Mouse (Mus musculus) common myeloid progenitor, adult 5-6 weeks (primary cell): ENCODE data around the gene Vps36. TPM values are rescaled to one million over a fixed set of nuclear protein-coding genes. Genes with fewer than 3 reads are reported as not detected.

Experiments used
- total RNA-seq: library from RNA; stranded (forward); fragments of 200-1000, 187-1606 nt; gene quantifications from 2 replicates; pipeline ENCODE4 v1.2.3, GENCODE M21; 2017

Vps36 gene
- total RNA-seq, 1 experiment from 2014 or later, result 43.4 TPM

Other genes starting within 250 kb of the Vps36 start
- gene Defb13, start 246.0 kb upstream of the Vps36 start, total RNA-seq, result not detected in 2 replicates
- gene Fam90a1a, start 234.1 kb upstream of the Vps36 start, total RNA-seq, result not detected in 2 replicates
- gene Ccdc70, start 223.0 kb upstream of the Vps36 start, total RNA-seq, result not detected in 2 replicates
- gene Atp7b, start 132.5 kb upstream of the Vps36 start, total RNA-seq, result 6.8 and 10.3 TPM in 2 replicates
- 10.0 and 14.1 TPM in 2 replicates for gene Alg11, start 132.1 kb upstream of the Vps36 start, total RNA-seq
- gene Nek5, start 67.8 kb upstream of the Vps36 start, total RNA-seq, result not detected in 2 replicates
- gene Nek3, start 26.4 kb upstream of the Vps36 start, total RNA-seq, result 2.8 and 5.7 TPM in 2 replicates
- 52.3 and 54.7 TPM in 2 replicates for gene Ckap2, start 7.0 kb upstream of the Vps36 start, total RNA-seq
- 4.9 and 6.0 TPM in 2 replicates for gene Thsd1, start 34.5 kb downstream of the Vps36 start, total RNA-seq
- gene Tpte, start 90.6 kb downstream of the Vps36 start, total RNA-seq, result not detected in 2 replicates
- gene Slc25a15, start 205.8 kb downstream of the Vps36 start, total RNA-seq, result 13.4 and 15.1 TPM in 2 replicates
- gene Mrps31, start 218.6 kb downstream of the Vps36 start, total RNA-seq, result 29.7 and 39.8 TPM in 2 replicates